Mouse (Mus musculus) heart, embryonic 16.5 days (tissue): ENCODE results near the gene Copz2. TPM values are rescaled to one million over a fixed set of nuclear protein-coding genes. Genes with fewer than 3 reads are reported as not detected.

Experiments
- ATAC-seq: fragments of 200-750 bp; cut with Nextera tagmentation; replicated peaks from 2 replicates; pipeline ENCODE4 v1.8.0; 2017; ENCODE audit warnings: moderate number of reproducible peaks; ENCODE audit not compliant: insufficient read depth, low FRiP score; ENCODE audit errors: extremely low read depth
- H3K27ac ChIP-seq: fragments of 300-500 bp; sonication (generic); 2 replicates; pipeline ENCODE4 v1.5.1; 2014; ENCODE audit warnings: mild to moderate bottlenecking, low read length, control low read depth, moderate library complexity
- H3K27me3 ChIP-seq: fragments of 300-500 bp; sonication (generic); 2 replicates; pipeline ENCODE4 v1.6.1; 2014; ENCODE audit warnings: low read length, mixed read lengths; ENCODE audit not compliant: control insufficient read depth, insufficient read depth
- H3K36me3 ChIP-seq: fragments of 300-500 bp; sonication (generic); 2 replicates; pipeline ENCODE4 v1.6.1; 2014; ENCODE audit not compliant: control insufficient read depth, insufficient read depth
- H3K4me1 ChIP-seq: fragments of 300-500 bp; sonication (generic); 2 replicates; pipeline ENCODE4 v1.6.1; 2014; ENCODE audit warnings: low read length, mixed read lengths; ENCODE audit not compliant: control insufficient read depth, insufficient read depth
- H3K4me2 ChIP-seq: fragments of 300-500 bp; sonication (generic); 2 replicates; pipeline ENCODE4 v1.6.1; 2014; ENCODE audit warnings: low read depth, mild to moderate bottlenecking, control low read depth, low read length
- H3K4me3 ChIP-seq: fragments of 300-500 bp; sonication (generic); 2 replicates; pipeline ENCODE4 v1.5.1; 2014; ENCODE audit warnings: mild to moderate bottlenecking, control low read depth, low read length
- H3K9ac ChIP-seq: fragments of 300-500 bp; sonication (generic); 2 replicates; pipeline ENCODE4 v1.6.1; 2014; ENCODE audit warnings: low read length, control low read depth
- H3K9me3 ChIP-seq: fragments of 300-500 bp; sonication (generic); replicated peaks from 2 replicates; pipeline ENCODE4 v1.6.1; 2016; ENCODE audit warnings: low read length; ENCODE audit not compliant: control insufficient read depth
- WGBS: fragments of 180-500 bp; shearing (Covaris S2); extraction: QIAGEN DNeasy Blood & Tissue Kit; methylation state at CpG from one replicate; pipeline ENCODE4 v1.1.7; 2014; 5-methylcytosine and 5-hydroxymethylcytosine counted together
- polyA plus RNA-seq: library from polyadenylated mRNA; unstranded; fragments of >200 nt; fragmentation: Nextera tagmentation; extraction: Ambion mirVana; gene quantifications from 2 replicates; pipeline ENCODE4 v1.2.1, GENCODE M21; 2015

Copz2 gene
- polyA plus RNA-seq, 1 experiment from 2014 or later, result 129 TPM

GRCm38 (mm10) chr11:96832973-96833372, 16.7 kb upstream of the Copz2 start:
- no peak overlapping the region for H3K27ac ChIP-seq
- no peak for ATAC-seq
- WGBS, result 53% methylated on average over 2 of the region's 2 CpGs

GRCm38 (mm10) chr11:96834127-96834526, 15.5 kb upstream of the Copz2 start:
- no peaks in the 10 kb centered on the region for H3K9me3 ChIP-seq
- no peaks in the 10 kb centered on the region for H3K36me3 ChIP-seq
- ATAC-seq, result no peak
- 81% methylated on average over 1 of the region's 1 CpGs for WGBS
- no peak overlapping the region for H3K9ac ChIP-seq
- H3K27me3 ChIP-seq, result no peaks in the 10 kb centered on the region
- no peak overlapping the region for H3K4me2 ChIP-seq
- H3K27ac ChIP-seq, result no peak overlapping the region
- no peak overlapping the region for H3K4me3 ChIP-seq
- peaks cover 4% of the 10 kb centered on the region; the same call in 1 of the 2 replicates for H3K4me1 ChIP-seq

More at GRCm38 (mm10) chr11:96832973-96833372, 16.7 kb upstream of the Copz2 start:
- Histone ChIP-seq H3K36me3 (no peaks in the 10 kb centered on the region), H3K9ac (no peak overlapping the region), H3K4me1 (peaks cover 7% of the 10 kb centered on the region), H3K4me2 (no peak overlapping the region), H3K4me3 (no peak overlapping the region), H3K27me3 (no peaks in the 10 kb centered on the region), H3K9me3 (no peaks in the 10 kb centered on the region)

- H3K9me3 ChIP-seq, result no peaks in the 10 kb centered on the region
- no peak; the same call in 1 of the 2 replicates for ATAC-seq
- H3K4me2 ChIP-seq, result no peak overlapping the region
- no peak overlapping the region for H3K27ac ChIP-seq
- H3K4me1 ChIP-seq, result no peaks in the 10 kb centered on the region
- no peaks in the 10 kb centered on the region for H3K27me3 ChIP-seq
- 30% methylated on average over 9 of the region's 9 CpGs for WGBS
- H3K9ac ChIP-seq, result no peak overlapping the region
- H3K4me3 ChIP-seq, result no peak overlapping the region
- H3K36me3 ChIP-seq, result no peaks in the 10 kb centered on the region
Observed at GRCm38 (mm10) chr11:96837298-96837697, 12.4 kb upstream of the Copz2 start.

GRCm38 (mm10) chr11:96838341-96838740, 11.3 kb upstream of the Copz2 start:
- H3K9me3 ChIP-seq, result no peaks in the 10 kb centered on the region
- H3K27ac ChIP-seq, result no peak overlapping the region
- no peak for ATAC-seq
- H3K27me3 ChIP-seq, result no peaks in the 10 kb centered on the region
- H3K36me3 ChIP-seq, result no peaks in the 10 kb centered on the region
- 63% methylated on average over 4 of the region's 4 CpGs for WGBS
- no peak overlapping the region for H3K4me2 ChIP-seq
- no peak overlapping the region for H3K4me3 ChIP-seq
- H3K9ac ChIP-seq, result no peak overlapping the region
- no peaks in the 10 kb centered on the region for H3K4me1 ChIP-seq

GRCm38 (mm10) chr11:96839428-96839827, 10.2 kb upstream of the Copz2 start:
- Histone ChIP-seq H3K27me3 (no peaks in the 10 kb centered on the region), H3K4me1 (no peaks in the 10 kb centered on the region), H3K27ac (no peak overlapping the region), H3K4me2 (no peak overlapping the region), H3K9me3 (no peaks in the 10 kb centered on the region), H3K36me3 (no peaks in the 10 kb centered on the region), H3K4me3 (no peak overlapping the region), H3K9ac (no peak overlapping the region)
- 83% methylated on average over 7 of the region's 7 CpGs for WGBS
- no peak for ATAC-seq

- no peaks in the 10 kb centered on the region for H3K4me1 ChIP-seq
- H3K36me3 ChIP-seq, result no peaks in the 10 kb centered on the region
- H3K9me3 ChIP-seq, result no peaks in the 10 kb centered on the region
- WGBS, result 56% methylated on average over 3 of the region's 3 CpGs
- H3K9ac ChIP-seq, result no peak overlapping the region
- no peak overlapping the region for H3K4me2 ChIP-seq
- H3K27me3 ChIP-seq, result no peaks in the 10 kb centered on the region
- H3K4me3 ChIP-seq, result no peak overlapping the region
- no peak for ATAC-seq
- H3K27ac ChIP-seq, result no peak overlapping the region
Observed at GRCm38 (mm10) chr11:96839877-96840276, 9.8 kb upstream of the Copz2 start.

- Histone ChIP-seq H3K9ac (no peak overlapping the region), H3K4me3 (no peak overlapping the region), H3K4me2 (no peak overlapping the region), H3K27me3 (no peaks in the 10 kb centered on the region), H3K36me3 (no peaks in the 10 kb centered on the region), H3K4me1 (no peaks in the 10 kb centered on the region), H3K27ac (no peak overlapping the region), H3K9me3 (0 out of 2 replicates have a peak, but pooled peaks cover under 1% of the 10 kb centered on the region)
- WGBS, result 27% methylated on average over 8 of the region's 8 CpGs
- no peak for ATAC-seq
Observed at GRCm38 (mm10) chr11:96840290-96840689, 9.4 kb upstream of the Copz2 start.

- no peaks in the 10 kb centered on the region for H3K27me3 ChIP-seq
- H3K9me3 ChIP-seq, result 0 out of 2 replicates have a peak, but pooled peaks cover 3% of the 10 kb centered on the region
- no peak overlapping the region for H3K27ac ChIP-seq
- no peak overlapping the region for H3K4me3 ChIP-seq
- WGBS, result 53% methylated on average over 3 of the region's 3 CpGs
- H3K4me1 ChIP-seq, result no peaks in the 10 kb centered on the region
- H3K36me3 ChIP-seq, result no peaks in the 10 kb centered on the region
- ATAC-seq, result no peak
- H3K4me2 ChIP-seq, result no peak overlapping the region
- no peak overlapping the region for H3K9ac ChIP-seq
Observed at GRCm38 (mm10) chr11:96843627-96844026, 6.0 kb upstream of the Copz2 start.

- no peak overlapping the region for H3K27ac ChIP-seq
- H3K9me3 ChIP-seq, result 0 out of 2 replicates have a peak, but pooled peaks cover 3% of the 10 kb centered on the region
- H3K36me3 ChIP-seq, result no peaks in the 10 kb centered on the region
- 43% methylated on average over 3 of the region's 3 CpGs for WGBS
- H3K27me3 ChIP-seq, result no peaks in the 10 kb centered on the region
- peaks cover 7% of the 10 kb centered on the region for H3K4me1 ChIP-seq
- no peak overlapping the region for H3K4me2 ChIP-seq
- H3K9ac ChIP-seq, result no peak overlapping the region
- no peak for ATAC-seq
- H3K4me3 ChIP-seq, result no peak overlapping the region
Observed at GRCm38 (mm10) chr11:96847240-96847639, 2.4 kb upstream of the Copz2 start.
